Mouse (Mus musculus): ENCODE results near the gene Cd247. TPM values are rescaled to one million over a fixed set of nuclear protein-coding genes. Genes with fewer than 3 reads are reported as not detected.
A peak's percentile ranks its signal among the peaks of the same experiment; 100 is the strongest.

Cd247 gene
- polyA plus RNA-seq, 1 experiment from 2014 or later, result 1.7 TPM

- peak overlapping the region; percentile 65 for H3K4me2 ChIP-seq
- peak overlapping the region; percentile 38 for H3K4me3 ChIP-seq
- peaks cover 65% of the 10 kb centered on the region for H3K27me3 ChIP-seq
- WGBS, result 5% methylated on average over 13 of the region's 13 CpGs
- ATAC-seq (ENCODE audit: insufficient number of reproducible peaks, insufficient read depth, low FRiP score, low TSS enrichment, low read depth), result peak; percentile 62; the same call in 1 of the 2 replicates
- H3K36me3 ChIP-seq, result no peaks in the 10 kb centered on the region
- H3K4me1 ChIP-seq, result peaks cover 21% of the 10 kb centered on the region
- H3K9ac ChIP-seq, result peak overlapping the region; percentile 33; the same call in 1 of the 2 replicates
- no peak overlapping the region for H3K27ac ChIP-seq
- H3K9me3 ChIP-seq, result no peaks in the 10 kb centered on the region
Measured at GRCm38 (mm10) chr1:165779954-165780585, 8.4 kb upstream of the Cd247 start.

GRCm38 (mm10) chr1:165780586-165781111, 7.8 kb upstream of the Cd247 start:
- no peaks in the 10 kb centered on the region for H3K9me3 ChIP-seq

DNA sequence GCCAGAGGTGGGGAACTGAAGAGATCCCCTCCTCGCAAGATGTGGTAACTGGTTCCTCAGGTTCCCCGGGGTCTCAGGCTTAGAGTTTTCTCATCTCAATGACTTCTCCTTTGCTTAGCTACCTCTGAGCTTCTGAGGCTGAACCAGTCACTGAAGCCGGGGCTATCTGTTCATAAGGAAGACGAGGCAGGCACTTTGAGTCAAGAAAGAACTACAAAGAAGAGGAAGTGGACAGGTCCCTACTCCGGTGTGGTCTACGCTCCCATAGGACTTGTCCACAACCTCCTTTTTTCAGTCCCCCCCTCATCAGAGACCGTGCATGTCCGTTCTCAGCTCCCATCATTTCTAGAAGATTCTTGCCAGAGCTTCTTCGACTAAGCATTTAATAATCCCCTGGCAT, 7.1 kb upstream of the Cd247 start:
- Histone ChIP-seq H3K27ac (no peak overlapping the region), H3K36me3 (no peaks in the 10 kb centered on the region), H3K4me3 (no peak overlapping the region), H3K4me1 (peaks cover 24% of the 10 kb centered on the region), H3K27me3 (peaks cover 59% of the 10 kb centered on the region), H3K4me2 (no peak overlapping the region), H3K9me3 (no peaks in the 10 kb centered on the region), H3K9ac (no peak overlapping the region)
- ATAC-seq (ENCODE audit: insufficient number of reproducible peaks, insufficient read depth, low FRiP score, low TSS enrichment, low read depth), result no peak
- WGBS, result 78% methylated on average over 9 of the region's 9 CpGs

More at GRCm38 (mm10) chr1:165780586-165781111, 7.8 kb upstream of the Cd247 start:
- no peaks in the 10 kb centered on the region for H3K36me3 ChIP-seq
- H3K4me1 ChIP-seq, result peaks cover 18% of the 10 kb centered on the region
- H3K27me3 ChIP-seq, result peaks cover 65% of the 10 kb centered on the region
- 3% methylated on average over 20 of the region's 20 CpGs for WGBS
- peak; percentile 18; the same call in 1 of the 2 replicates for ATAC-seq (ENCODE audit: insufficient number of reproducible peaks, insufficient read depth, low FRiP score, low TSS enrichment, low read depth)
- 0 out of 2 replicates have a peak overlapping the region, but pooled peaks have one; percentile 33 for H3K9ac ChIP-seq
- no peak overlapping the region for H3K27ac ChIP-seq
- peak overlapping the region; percentile 38 for H3K4me3 ChIP-seq
- peak overlapping the region; percentile 65 for H3K4me2 ChIP-seq

- Histone ChIP-seq H3K36me3 (no peaks in the 10 kb centered on the region), H3K4me2 (no peak overlapping the region), H3K9me3 (no peaks in the 10 kb centered on the region), H3K4me3 (no peak overlapping the region), H3K9ac (no peak overlapping the region), H3K4me1 (peaks cover 24% of the 10 kb centered on the region), H3K27ac (no peak overlapping the region), H3K27me3 (peaks cover 55% of the 10 kb centered on the region)
- whole genome bisulfite sequencing, result 85% methylated on average over 12 of the region's 12 CpGs
- no peak for ATAC-seq (ENCODE audit: insufficient number of reproducible peaks, insufficient read depth, low FRiP score, low TSS enrichment, low read depth)
Measured at GRCm38 (mm10) chr1:165781911-165782310, 6.6 kb upstream of the Cd247 start.

DNA sequence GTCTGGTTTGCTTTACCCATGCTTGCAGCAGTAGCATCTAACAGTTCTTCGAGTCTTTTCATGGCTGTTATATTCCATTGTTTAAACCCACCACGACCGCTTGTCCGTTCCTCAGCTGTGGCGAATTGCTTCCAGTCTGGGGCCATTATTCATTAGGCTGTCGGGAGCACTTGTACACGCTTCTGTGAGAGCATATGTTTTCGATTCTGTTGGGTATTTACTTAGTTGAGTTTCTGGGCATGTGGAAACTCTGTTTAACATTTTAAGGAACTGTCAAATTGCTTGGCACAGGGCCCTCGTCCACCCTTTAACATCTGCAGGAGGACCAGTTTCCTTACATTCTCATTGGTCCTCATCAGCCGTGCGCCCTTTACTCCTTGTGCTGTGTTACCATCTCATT, 2.2 kb upstream of the Cd247 start:
- H3K4me2 ChIP-seq, result peak overlapping the region; percentile 44
- H3K27ac ChIP-seq, result peak overlapping the region; percentile 16; the same call in 1 of the 2 replicates
- no peaks in the 10 kb centered on the region for H3K9me3 ChIP-seq
- WGBS, result 17% methylated on average over 11 of the region's 11 CpGs
- H3K4me1 ChIP-seq, result peaks cover 18% of the 10 kb centered on the region
- no peaks in the 10 kb centered on the region for H3K36me3 ChIP-seq
- ATAC-seq (ENCODE audit: insufficient number of reproducible peaks, insufficient read depth, low FRiP score, low TSS enrichment, low read depth), result 0 out of 2 replicates have a peak, but pooled peaks have one; percentile 49
- peaks cover 67% of the 10 kb centered on the region for H3K27me3 ChIP-seq
- no peak overlapping the region for H3K9ac ChIP-seq
- H3K4me3 ChIP-seq, result no peak overlapping the region

DNA sequence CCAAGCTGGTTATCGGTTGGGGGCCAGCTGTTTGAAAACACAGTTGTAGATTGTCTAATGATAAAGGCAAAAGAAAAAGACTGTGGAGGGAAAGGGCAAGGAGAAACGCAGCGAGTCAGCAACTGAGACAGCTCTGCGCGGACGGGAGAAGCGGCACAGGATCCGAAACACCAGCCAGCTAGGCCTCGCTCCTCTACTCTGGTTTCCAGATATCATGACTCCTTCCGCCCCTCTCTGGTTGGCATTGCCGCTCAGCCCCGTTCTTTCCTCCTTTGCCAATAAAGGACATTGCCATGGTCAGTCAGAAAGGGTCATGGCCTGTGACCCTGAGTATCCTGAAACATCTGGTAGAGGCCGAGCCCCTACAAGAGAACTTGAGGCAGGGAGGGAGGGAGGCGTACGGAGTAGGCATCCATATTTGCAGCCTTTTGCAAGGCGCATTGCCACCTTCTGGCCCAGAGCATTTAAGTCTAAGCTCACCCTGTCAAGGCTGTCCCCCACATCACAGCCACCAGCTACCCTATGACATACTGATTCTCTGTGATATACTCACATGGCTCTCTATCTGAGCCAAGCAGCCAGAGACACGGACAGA, 682 bp downstream of the Cd247 start:
- Histone ChIP-seq H3K9ac (no peak overlapping the region), H3K4me2 (no peak overlapping the region), H3K4me3 (no peak overlapping the region), H3K27ac (no peak overlapping the region), H3K27me3 (peaks cover 60% of the 10 kb centered on the region), H3K36me3 (no peaks in the 10 kb centered on the region), H3K9me3 (no peaks in the 10 kb centered on the region), H3K4me1 (peaks cover 16% of the 10 kb centered on the region)
- 72% methylated on average over 17 of the region's 17 CpGs for WGBS
- ATAC-seq (ENCODE audit: insufficient number of reproducible peaks, insufficient read depth, low FRiP score, low TSS enrichment, low read depth), result no peak

DNA sequence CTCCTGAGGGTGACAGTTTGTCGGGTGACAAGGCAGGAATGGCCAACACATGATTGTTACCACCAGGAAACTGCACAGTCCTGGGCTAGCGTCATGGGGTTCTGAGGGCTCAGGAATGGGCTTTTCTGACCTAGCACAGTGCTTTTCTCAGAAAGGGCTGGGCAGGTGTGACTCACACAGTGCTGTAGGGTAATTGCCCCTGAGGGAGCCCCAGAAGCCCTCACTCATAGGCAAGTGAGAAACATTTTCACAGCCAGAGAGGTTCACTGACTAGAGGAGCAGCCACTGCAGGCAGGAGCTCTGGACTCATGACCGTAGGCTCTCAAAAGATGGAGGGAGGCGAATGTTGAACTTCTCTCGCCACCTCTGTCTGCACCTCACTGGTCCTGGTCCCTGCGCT, 1.5 kb downstream of the Cd247 start:
- ATAC-seq (ENCODE audit: insufficient number of reproducible peaks, insufficient read depth, low FRiP score, low TSS enrichment, low read depth), result no peak
- Histone ChIP-seq H3K9ac (no peak overlapping the region), H3K4me3 (no peak overlapping the region), H3K4me1 (peaks cover 21% of the 10 kb centered on the region), H3K9me3 (no peaks in the 10 kb centered on the region), H3K27me3 (peaks cover 59% of the 10 kb centered on the region), H3K36me3 (no peaks in the 10 kb centered on the region), H3K4me2 (no peak overlapping the region), H3K27ac (no peak overlapping the region)
- WGBS, result 88% methylated on average over 6 of the region's 6 CpGs

- H3K27me3 ChIP-seq, result peaks cover 59% of the 10 kb centered on the region
- H3K9me3 ChIP-seq, result no peaks in the 10 kb centered on the region
- no peaks in the 10 kb centered on the region for H3K36me3 ChIP-seq
- H3K9ac ChIP-seq, result no peak overlapping the region
- no peak overlapping the region for H3K27ac ChIP-seq
- 89% methylated on average over 17 of the region's 17 CpGs for WGBS
- H3K4me2 ChIP-seq, result no peak overlapping the region
- no peak overlapping the region for H3K4me3 ChIP-seq
- peaks cover 23% of the 10 kb centered on the region for H3K4me1 ChIP-seq
- ATAC-seq (ENCODE audit: insufficient number of reproducible peaks, insufficient read depth, low FRiP score, low TSS enrichment, low read depth), result no peak
Measured at GRCm38 (mm10) chr1:165790461-165791210, 2.2 kb downstream of the Cd247 start.

DNA sequence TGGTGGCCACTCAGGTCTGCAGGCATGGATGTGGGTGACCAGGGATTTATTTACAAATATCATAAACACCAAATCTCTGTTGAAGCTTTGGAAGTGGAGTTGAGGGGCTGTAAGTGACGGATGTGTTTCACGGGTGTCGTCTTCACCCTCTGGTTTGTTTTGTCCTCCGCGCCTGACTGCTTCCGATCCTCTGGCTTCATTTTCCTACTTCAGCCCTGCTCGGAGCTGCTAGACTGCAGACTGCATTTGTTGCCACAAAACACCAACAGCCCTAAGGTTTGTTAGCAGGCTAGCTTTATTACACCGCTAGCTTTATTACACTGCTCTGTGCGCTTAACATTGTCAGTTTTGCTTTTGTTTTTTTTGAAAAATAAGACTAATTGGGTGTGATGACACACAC, 2.9 kb downstream of the Cd247 start:
- no peaks in the 10 kb centered on the region for H3K9me3 ChIP-seq
- peaks cover 59% of the 10 kb centered on the region for H3K27me3 ChIP-seq
- no peak for ATAC-seq (ENCODE audit: insufficient number of reproducible peaks, insufficient read depth, low FRiP score, low TSS enrichment, low read depth)
- H3K4me1 ChIP-seq, result peaks cover 17% of the 10 kb centered on the region
- no peak overlapping the region for H3K27ac ChIP-seq
- no peaks in the 10 kb centered on the region for H3K36me3 ChIP-seq
- H3K9ac ChIP-seq, result no peak overlapping the region
- H3K4me3 ChIP-seq, result no peak overlapping the region
- WGBS, result 84% methylated on average over 9 of the region's 9 CpGs
- no peak overlapping the region for H3K4me2 ChIP-seq

GRCm38 (mm10) chr1:165801709-165802310, 13.3 kb downstream of the Cd247 start:
- no peaks in the 10 kb centered on the region for H3K4me1 ChIP-seq
- H3K27ac ChIP-seq, result no peak overlapping the region
- no peak for ATAC-seq (ENCODE audit: insufficient number of reproducible peaks, insufficient read depth, low FRiP score, low TSS enrichment, low read depth)
- 84% methylated on average over 11 of the region's 11 CpGs for WGBS
- H3K27me3 ChIP-seq, result peaks cover 3% of the 10 kb centered on the region; the same call in 1 of the 2 replicates
- no peaks in the 10 kb centered on the region for H3K36me3 ChIP-seq
- no peak overlapping the region for H3K4me2 ChIP-seq
- H3K9me3 ChIP-seq, result 0 out of 2 replicates have a peak, but pooled peaks cover 6% of the 10 kb centered on the region
- H3K9ac ChIP-seq, result no peak overlapping the region
- H3K4me3 ChIP-seq, result no peak overlapping the region

- ATAC-seq (ENCODE audit: insufficient number of reproducible peaks, insufficient read depth, low FRiP score, low TSS enrichment, low read depth), result no peak
- Histone ChIP-seq H3K4me1 (no peaks in the 10 kb centered on the region), H3K4me3 (no peak overlapping the region), H3K27me3 (peaks cover 4% of the 10 kb centered on the region; the same call in 1 of the 2 replicates), H3K27ac (no peak overlapping the region), H3K9me3 (0 out of 2 replicates have a peak, but pooled peaks cover 6% of the 10 kb centered on the region), H3K36me3 (no peaks in the 10 kb centered on the region), H3K4me2 (no peak overlapping the region), H3K9ac (no peak overlapping the region)
- WGBS, result 82% methylated on average over 5 of the region's 5 CpGs
Measured at GRCm38 (mm10) chr1:165803107-165803506, 14.6 kb downstream of the Cd247 start.

Measured in embryonic facial prominence, embryonic 13.5 days (tissue).